Mouse (Mus musculus): ENCODE results near the gene Yes1.
"Not testable (repeated sequence)": the region's sequence is repeated elsewhere in the genome, so short reads cannot be mapped to it uniquely, and the experiment has no call there.

Yes1 gene

GRCm38 (mm10) chr5:32706226-32706780 is 95.3 kb downstream of the Yes1 start:
- no peak for DNase-seq (ENCODE audit: low spot score)

GRCm38 (mm10) chr5:32711485-32711884 is 100.5 kb downstream of the Yes1 start:
- no peak for DNase-seq (ENCODE audit: low spot score)

- DNase-seq (ENCODE audit: low spot score) = no peak
Measured at GRCm38 (mm10) chr5:32712221-32713041, 101.5 kb downstream of the Yes1 start.

- no peak for DNase-seq (ENCODE audit: low spot score)
Measured at GRCm38 (mm10) chr5:32713042-32713702, 102.2 kb downstream of the Yes1 start.

DNA sequence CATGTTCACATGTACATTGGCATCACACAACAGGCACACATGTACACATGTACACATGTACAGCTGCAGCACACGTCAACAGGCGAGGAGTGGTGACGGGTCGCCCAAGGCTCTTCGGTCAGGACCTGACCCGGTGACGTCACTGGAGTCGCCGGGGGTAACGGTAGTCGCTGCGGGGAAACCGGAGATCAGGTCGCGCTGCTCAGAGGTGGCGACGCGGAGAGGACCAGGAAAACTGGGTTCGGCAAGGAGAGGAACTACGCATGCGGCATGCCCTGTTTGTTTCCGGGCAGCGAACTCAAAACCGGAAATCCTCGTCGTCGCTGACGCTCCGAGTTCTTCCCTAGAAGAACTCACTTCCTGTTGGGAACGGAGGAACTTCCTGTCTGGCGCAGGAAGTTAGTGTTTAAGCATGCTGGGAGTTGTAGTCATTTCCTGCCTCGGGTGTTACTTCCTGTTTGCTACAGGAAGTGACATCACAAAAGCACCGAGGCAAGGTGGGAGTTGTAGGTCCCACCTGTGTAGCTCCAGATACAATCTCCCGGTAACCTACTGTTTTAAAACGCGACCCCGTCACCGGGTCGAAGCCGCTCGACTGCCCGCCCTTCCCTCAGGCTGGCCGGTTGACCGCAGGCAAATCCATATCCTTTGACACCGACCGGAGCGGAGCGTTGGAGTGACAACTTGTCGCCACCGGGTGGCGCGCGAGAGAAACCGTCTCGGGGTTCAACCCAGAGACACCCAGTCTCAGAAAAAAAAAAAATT is 102.9 kb downstream of the Yes1 start:
- DNase-seq (ENCODE audit: low spot score) = peak; percentile 89

GRCm38 (mm10) chr5:32717726-32718125 is 106.8 kb downstream of the Yes1 start:
- DNase-seq (ENCODE audit: low spot score) = no peak

GRCm38 (mm10) chr5:32718916-32719315 is 107.9 kb downstream of the Yes1 start:
- DNase-seq (ENCODE audit: low spot score) = no peak

- DNase-seq (ENCODE audit: low spot score) = no peak
Measured at GRCm38 (mm10) chr5:32720416-32720815, 109.4 kb downstream of the Yes1 start.

GRCm38 (mm10) chr5:32721316-32721715 is 110.3 kb downstream of the Yes1 start:
- DNase-seq (ENCODE audit: low spot score) = no peak

DNA sequence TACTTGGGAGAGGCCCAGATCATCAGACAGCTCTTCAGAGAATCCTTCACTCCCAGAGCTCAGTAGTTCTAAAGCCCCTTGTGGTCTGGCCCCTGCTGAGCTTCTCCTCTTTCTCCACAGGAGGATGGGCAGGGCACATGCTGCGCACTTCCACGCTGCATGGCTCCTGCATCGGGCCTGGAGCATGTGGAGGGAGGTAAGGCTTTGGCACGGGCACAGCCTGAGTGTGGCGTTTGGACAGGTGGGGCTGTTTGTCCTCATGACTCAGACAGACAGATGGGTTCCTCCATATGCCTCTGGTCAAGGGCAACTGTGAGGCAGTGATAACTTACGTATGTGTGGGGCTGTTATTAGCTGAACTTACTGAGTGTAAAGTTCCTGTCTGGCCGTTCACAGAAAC is 111.3 kb downstream of the Yes1 start:
- no peak for DNase-seq (ENCODE audit: low spot score)

- not testable (repeated sequence) for DNase-seq (ENCODE audit: low spot score)
Measured at GRCm38 (mm10) chr5:32722711-32723110, 111.7 kb downstream of the Yes1 start.

GRCm38 (mm10) chr5:32723981-32724380 is 113.0 kb downstream of the Yes1 start:
- DNase-seq (ENCODE audit: low spot score) = no peak

DNA sequence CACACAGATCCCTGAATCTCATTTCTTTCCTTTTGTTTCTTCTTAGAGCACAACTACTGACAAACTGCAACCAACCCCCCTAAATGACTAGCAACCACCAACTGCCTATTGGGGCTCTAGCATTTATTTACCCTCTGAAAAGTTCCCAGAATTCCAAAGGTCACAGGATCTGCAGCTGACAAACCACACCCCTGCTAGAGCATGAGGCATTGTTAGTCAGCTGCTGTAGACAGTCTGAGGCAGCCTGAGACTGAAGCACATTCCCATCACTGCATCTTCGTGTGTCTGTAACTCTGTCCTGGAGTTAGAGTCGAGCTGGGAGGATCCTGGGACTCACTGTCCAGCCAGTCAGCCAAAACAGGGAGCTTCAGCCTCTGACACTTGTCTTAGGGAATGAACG is 114.4 kb downstream of the Yes1 start:
- DNase-seq (ENCODE audit: low spot score) = not testable (repeated sequence)

GRCm38 (mm10) chr5:32728300-32728699 is 117.3 kb downstream of the Yes1 start:
- DNase-seq (ENCODE audit: low spot score) = no peak

GRCm38 (mm10) chr5:32728851-32729250 is 117.9 kb downstream of the Yes1 start:
- DNase-seq (ENCODE audit: low spot score) = no peak

DNA sequence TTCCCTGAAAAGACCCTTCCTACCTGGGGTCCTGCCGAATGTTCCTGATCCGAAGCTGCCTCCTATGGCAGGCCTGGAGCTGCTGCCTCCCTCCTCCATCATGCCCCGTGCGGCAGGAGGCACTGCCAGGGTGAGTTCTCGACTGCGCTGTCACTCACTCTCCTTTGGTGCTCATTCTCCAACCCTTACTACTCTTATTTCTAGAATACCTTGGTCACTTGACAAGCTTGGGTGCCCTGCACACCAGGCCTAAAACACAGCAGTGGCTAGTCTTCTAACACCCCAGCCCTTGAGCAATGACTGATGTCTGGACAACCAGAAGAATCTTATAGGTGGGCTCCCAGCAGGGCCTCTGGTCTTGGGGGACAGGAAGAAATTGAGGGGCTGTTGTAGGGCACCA is 122.9 kb downstream of the Yes1 start:
- DNase-seq (ENCODE audit: low spot score) = not testable (repeated sequence)

- no peak for DNase-seq (ENCODE audit: low spot score)
Measured at GRCm38 (mm10) chr5:32735779-32736178, 124.8 kb downstream of the Yes1 start.

Data from urinary bladder, postnatal 25 days (tissue).